26 mouse cellular contexts compared by ENCODE assay signal in the genomic region with DNA sequence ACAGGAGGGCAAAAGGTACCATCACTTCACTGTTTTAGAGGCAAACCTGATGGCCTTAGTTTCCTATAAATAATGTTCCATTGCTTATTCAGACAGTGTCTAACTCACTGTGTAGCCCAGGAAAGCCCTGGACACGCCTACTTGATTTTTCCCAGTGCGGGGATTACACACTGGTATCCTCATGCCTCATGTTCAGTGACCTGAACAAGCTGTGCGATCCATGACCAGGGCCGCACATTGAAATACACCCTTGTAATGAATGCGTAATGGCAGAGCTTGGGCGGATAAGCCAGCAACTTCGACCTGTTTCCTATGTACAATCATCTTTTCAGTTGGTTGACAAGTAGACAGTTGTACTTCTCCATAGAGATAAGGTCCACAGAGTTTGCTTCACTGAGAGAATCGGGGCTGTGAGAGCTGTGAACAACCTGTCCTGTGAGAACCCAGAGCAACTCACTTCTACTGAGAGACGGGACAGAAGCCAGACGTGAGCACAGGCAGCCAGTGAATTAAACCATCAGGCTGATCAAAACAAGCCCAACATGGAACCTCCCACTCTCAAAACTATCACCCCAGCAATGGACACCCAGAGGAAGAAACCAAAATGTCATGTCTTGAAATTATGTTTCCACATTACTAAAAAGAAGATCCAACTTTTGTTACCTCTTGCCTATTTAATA.
DNase-seq lines count a peak whose midpoint lies in the region; ATAC-seq and TF ChIP-seq lines count a peak whose summit lies in the region.
"Had no signal": no experiment of that assay in that cellular context is flagged by ENCODE, and none has a peak within 500 bp of the region (broad histone marks: within the 10 kb centered on the region; RNA-seq: fewer than 3 reads in every experiment).

No protein-coding gene starts in this region.

- no peaks in the 10 kb centered on the region; the same call in 1 of the 2 replicates for H3K4me1 ChIP-seq in stomach, postnatal 0 days (replicated peaks; ENCODE audit: control insufficient read depth, insufficient read depth)
- peaks cover 2% of the 10 kb centered on the region; the same call in 1 of the 2 replicates for H3K4me1 ChIP-seq in lung, postnatal 0 days (ENCODE audit: insufficient read depth, low read depth, low read length)

- no peak for TF ChIP-seq CTCF in stomach, postnatal 0 days (IDR thresholded peaks at IDR 0.05; ENCODE audit: low read depth)
- no peak for TF ChIP-seq CTCF in lung, postnatal 0 days (IDR thresholded peaks at IDR 0.05)

- TF ChIP-seq EP300 in stomach, postnatal 0 days (optimal IDR thresholded peaks at IDR 0.05), result no peak
- no peak for TF ChIP-seq EP300 in lung, postnatal 0 days (IDR thresholded peaks at IDR 0.05)

- no peak overlapping the region for H3K4me3 ChIP-seq in stomach, postnatal 0 days (ENCODE audit: low read depth, low read length)
- H3K4me3 ChIP-seq in lung, postnatal 0 days (ENCODE audit: low read depth, low read length), result no peak overlapping the region
- H3K4me3 ChIP-seq: forebrain, embryonic 13.5 days; heart, embryonic 10.5 days; heart, embryonic 15.5 days; limb, embryonic 10.5 days; limb, embryonic 15.5 days; liver, embryonic 13.5 days; midbrain, embryonic 10.5 days; midbrain, embryonic 15.5 days; neural tube, embryonic 15.5 days had no signal

- no peaks in the 10 kb centered on the region for H3K27me3 ChIP-seq in stomach, postnatal 0 days (ENCODE audit: control insufficient read depth, insufficient read depth, low read length)
- H3K27me3 ChIP-seq in lung, postnatal 0 days (replicated peaks; ENCODE audit: insufficient read depth, low read length), result no peaks in the 10 kb centered on the region
- H3K27me3 ChIP-seq: CH12.LX; forebrain, embryonic 13.5 days; heart, embryonic 15.5 days; limb, embryonic 15.5 days; liver, embryonic 13.5 days; midbrain, embryonic 15.5 days; neural tube, embryonic 15.5 days had no signal

- no peaks in the 10 kb centered on the region for H3K9me3 ChIP-seq in stomach, postnatal 0 days (ENCODE audit: control insufficient read depth, low read length)
- H3K9me3 ChIP-seq in lung, postnatal 0 days (ENCODE audit: low read length), result no peaks in the 10 kb centered on the region
- H3K9me3 ChIP-seq: forebrain, embryonic 13.5 days; heart, embryonic 10.5 days; heart, embryonic 15.5 days; limb, embryonic 10.5 days; limb, embryonic 15.5 days; liver, embryonic 13.5 days; midbrain, embryonic 10.5 days; midbrain, embryonic 15.5 days; neural tube, embryonic 15.5 days had no signal

- 84% methylated on average over 10 of the region's 10 CpGs for WGBS in stomach, postnatal 0 days
- WGBS in lung, postnatal 0 days, result 86% methylated on average over 10 of the region's 10 CpGs

- no peak overlapping the region for H3K4me2 ChIP-seq in stomach, postnatal 0 days (replicated peaks; ENCODE audit: low read depth)
- H3K4me2 ChIP-seq in lung, postnatal 0 days (replicated peaks; ENCODE audit: low read depth, low read length), result no peak overlapping the region
- H3K4me2 ChIP-seq: forebrain, embryonic 13.5 days; heart, embryonic 15.5 days; limb, embryonic 15.5 days; liver, embryonic 13.5 days; midbrain, embryonic 15.5 days; neural tube, embryonic 15.5 days had no signal

- peak; percentile 62 for DNase-seq in layer of hippocampus, adult 9-11 months
- DNase-seq in layer of hippocampus, postnatal 25 days (ENCODE audit: extremely low spot score in 1 of 2, low spot score in 1 of 2), result no peak
- DNase-seq in kidney, adult 9 months, result peak; percentile 63
- peak; percentile 41 to 49 for DNase-seq in kidney, postnatal 25 days
- no peak for DNase-seq in stomach, postnatal 0 days (ENCODE audit: low spot score)
- DNase-seq in lung, postnatal 0 days (ENCODE audit: low spot score), result no peak
- DNase-seq in gastrocnemius, adult 8-10 months (ENCODE audit: low spot score in 2 of 2), result no peak
- DNase-seq: adrenal gland, postnatal 10 days; B cell, adult 2 months; cerebellum, adult 8-10 months; cerebellum, postnatal 36 days; gastrocnemius, postnatal 14 days; liver, embryonic 13.5 days; lung, adult 18-20 months; lung, postnatal 10 days; right cerebral cortex, postnatal 4 days had no signal

- no peak for ATAC-seq in stomach, postnatal 0 days (ENCODE audit: low FRiP score, low TSS enrichment)
- no peak for ATAC-seq in lung, postnatal 0 days
- ATAC-seq: forebrain, embryonic 13.5 days; hindbrain, embryonic 16.5 days; midbrain, embryonic 15.5 days had no signal

- no peak overlapping the region for H3K9ac ChIP-seq in stomach, postnatal 0 days (ENCODE audit: low read length)
- H3K9ac ChIP-seq in lung, postnatal 0 days (replicated peaks; ENCODE audit: low read depth), result no peak overlapping the region
- H3K9ac ChIP-seq: forebrain, embryonic 13.5 days; heart, embryonic 15.5 days; limb, embryonic 15.5 days; liver, embryonic 13.5 days; midbrain, embryonic 15.5 days; neural tube, embryonic 15.5 days had no signal

- no peaks in the 10 kb centered on the region for H3K36me3 ChIP-seq in stomach, postnatal 0 days (ENCODE audit: control insufficient read depth, insufficient read depth, low read length)
- no peaks in the 10 kb centered on the region for H3K36me3 ChIP-seq in lung, postnatal 0 days (ENCODE audit: insufficient read depth, low read length)
- H3K36me3 ChIP-seq: heart, embryonic 10.5 days; heart, embryonic 15.5 days; limb, embryonic 10.5 days; limb, embryonic 15.5 days; liver, embryonic 13.5 days; midbrain, embryonic 10.5 days; midbrain, embryonic 15.5 days; neural tube, embryonic 15.5 days had no signal

- H3K27ac ChIP-seq in stomach, postnatal 0 days (replicated peaks), result no peak overlapping the region
- H3K27ac ChIP-seq in lung, postnatal 0 days (ENCODE audit: low read length), result no peak overlapping the region
- H3K27ac ChIP-seq: forebrain, embryonic 13.5 days; heart, embryonic 10.5 days; heart, embryonic 15.5 days; limb, embryonic 10.5 days; limb, embryonic 15.5 days; liver, embryonic 13.5 days; midbrain, embryonic 10.5 days; midbrain, embryonic 15.5 days; neural tube, embryonic 15.5 days had no signal

Comparison
In these comparisons a context has a peak if more than half of its experiments do, and no peak if none do; other contexts are left out.
1. DNase-seq: peak in layer of hippocampus, adult 9-11 months (single experiment), kidney, adult 9 months (single experiment) and kidney, postnatal 25 days (2 of 2); none in layer of hippocampus, postnatal 25 days (0 of 2), stomach, postnatal 0 days (single experiment), lung, postnatal 0 days (single experiment) and gastrocnemius, adult 8-10 months (0 of 2).